Mouse (Mus musculus): ENCODE results near the gene Noc3l. TPM values are rescaled to one million over a fixed set of nuclear protein-coding genes. Genes with fewer than 3 reads are reported as not detected.
A peak's percentile ranks its signal among the peaks of the same experiment; 100 is the strongest.

Gene Noc3l
- polyA plus RNA-seq, 1 experiment from 2014 or later, result 8.3 TPM

- DNase-seq (ENCODE audit: low spot score) (no peak), ATAC-seq (replicated peaks; ENCODE audit: low FRiP score, low TSS enrichment, low read depth) (no peak)
- no peaks in the 10 kb centered on the region for H3K27me3 ChIP-seq (replicated peaks; ENCODE audit: control insufficient read depth, insufficient read depth, low read length)
- H3K9me3 ChIP-seq (ENCODE audit: control insufficient read depth, low read length), result no peaks in the 10 kb centered on the region
- H3K36me3 ChIP-seq (ENCODE audit: control insufficient read depth, insufficient read depth, low read length), result peaks cover 11% of the 10 kb centered on the region
- no peak overlapping the region for H3K27ac ChIP-seq (ENCODE audit: low read depth)
- no peaks in the 10 kb centered on the region for H3K4me1 ChIP-seq (replicated peaks; ENCODE audit: control insufficient read depth, insufficient read depth, low read length)
- no peak overlapping the region for H3K4me3 ChIP-seq (ENCODE audit: low read depth, low read length)
- H3K4me2 ChIP-seq (ENCODE audit: low read length), result no peak overlapping the region
- WGBS, result 85% methylated on average over 9 of the region's 9 CpGs
- no peak overlapping the region for H3K9ac ChIP-seq (ENCODE audit: low read length)
Measured at GRCm38 (mm10) chr19:38783542-38783941, 35.5 kb downstream of the Noc3l start.

GRCm38 (mm10) chr19:38778805-38779204, 40.2 kb downstream of the Noc3l start:
- H3K9me3 ChIP-seq (ENCODE audit: control insufficient read depth, low read length), result no peaks in the 10 kb centered on the region
- no peak overlapping the region for H3K4me2 ChIP-seq (ENCODE audit: low read length)
- H3K27ac ChIP-seq (ENCODE audit: low read depth), result no peak overlapping the region
- no peaks in the 10 kb centered on the region for H3K36me3 ChIP-seq (ENCODE audit: control insufficient read depth, insufficient read depth, low read length)
- no peak overlapping the region for H3K9ac ChIP-seq (ENCODE audit: low read length)
- no peak for DNase-seq (ENCODE audit: low spot score)
- H3K4me1 ChIP-seq (replicated peaks; ENCODE audit: control insufficient read depth, insufficient read depth, low read length), result no peaks in the 10 kb centered on the region
- H3K27me3 ChIP-seq (replicated peaks; ENCODE audit: control insufficient read depth, insufficient read depth, low read length), result no peaks in the 10 kb centered on the region
- H3K4me3 ChIP-seq (ENCODE audit: low read depth, low read length), result no peak overlapping the region
- ATAC-seq (replicated peaks; ENCODE audit: low FRiP score, low TSS enrichment, low read depth), result no peak
- WGBS, result 66% methylated on average over 2 of the region's 2 CpGs

- Histone ChIP-seq H3K27ac (ENCODE audit: low read depth) (no peak overlapping the region), H3K4me3 (ENCODE audit: low read depth, low read length) (no peak overlapping the region), H3K4me1 (replicated peaks; ENCODE audit: control insufficient read depth, insufficient read depth, low read length) (no peaks in the 10 kb centered on the region), H3K9me3 (ENCODE audit: control insufficient read depth, low read length) (no peaks in the 10 kb centered on the region), H3K27me3 (replicated peaks; ENCODE audit: control insufficient read depth, insufficient read depth, low read length) (no peaks in the 10 kb centered on the region), H3K36me3 (ENCODE audit: control insufficient read depth, insufficient read depth, low read length) (no peaks in the 10 kb centered on the region), H3K4me2 (ENCODE audit: low read length) (no peak overlapping the region), H3K9ac (ENCODE audit: low read length) (no peak overlapping the region)
- 54% methylated on average over 4 of the region's 4 CpGs for WGBS
- DNase-seq (ENCODE audit: low spot score) (peak; percentile 69), ATAC-seq (replicated peaks; ENCODE audit: low FRiP score, low TSS enrichment, low read depth) (no peak)
Measured at GRCm38 (mm10) chr19:38775548-38775947, 43.5 kb downstream of the Noc3l start.

- ATAC-seq (replicated peaks; ENCODE audit: low FRiP score, low TSS enrichment, low read depth), result no peak
- no peak overlapping the region for H3K9ac ChIP-seq (ENCODE audit: low read length)
Measured at GRCm38 (mm10) chr19:38766306-38766705, 52.7 kb downstream of the Noc3l start.

GRCm38 (mm10) chr19:38760441-38760840, 58.6 kb downstream of the Noc3l start:
- H3K36me3 ChIP-seq (ENCODE audit: control insufficient read depth, insufficient read depth, low read length), result 0 out of 2 replicates have a peak, but pooled peaks cover 2% of the 10 kb centered on the region
- 67% methylated on average over 3 of the region's 3 CpGs for WGBS
- no peaks in the 10 kb centered on the region for H3K9me3 ChIP-seq (ENCODE audit: control insufficient read depth, low read length)
- H3K9ac ChIP-seq (ENCODE audit: low read length), result no peak overlapping the region
- no peak overlapping the region for H3K4me2 ChIP-seq (ENCODE audit: low read length)
- DNase-seq (ENCODE audit: low spot score) (no peak), ATAC-seq (replicated peaks; ENCODE audit: low FRiP score, low TSS enrichment, low read depth) (no peak)
- no peaks in the 10 kb centered on the region for H3K4me1 ChIP-seq (replicated peaks; ENCODE audit: control insufficient read depth, insufficient read depth, low read length)
- no peaks in the 10 kb centered on the region for H3K27me3 ChIP-seq (replicated peaks; ENCODE audit: control insufficient read depth, insufficient read depth, low read length)
- H3K4me3 ChIP-seq (ENCODE audit: low read depth, low read length), result no peak overlapping the region
- no peak overlapping the region for H3K27ac ChIP-seq (ENCODE audit: low read depth)

More at GRCm38 (mm10) chr19:38766306-38766705, 52.7 kb downstream of the Noc3l start:
- H3K4me2 ChIP-seq (ENCODE audit: low read length), result no peak overlapping the region
- no peaks in the 10 kb centered on the region for H3K27me3 ChIP-seq (replicated peaks; ENCODE audit: control insufficient read depth, insufficient read depth, low read length)
- H3K9me3 ChIP-seq (ENCODE audit: control insufficient read depth, low read length), result no peaks in the 10 kb centered on the region
- H3K36me3 ChIP-seq (ENCODE audit: control insufficient read depth, insufficient read depth, low read length), result 0 out of 2 replicates have a peak, but pooled peaks cover 2% of the 10 kb centered on the region
- no peak overlapping the region for H3K4me3 ChIP-seq (ENCODE audit: low read depth, low read length)
- DNase-seq (ENCODE audit: low spot score), result no peak
- H3K4me1 ChIP-seq (replicated peaks; ENCODE audit: control insufficient read depth, insufficient read depth, low read length), result no peaks in the 10 kb centered on the region
- 49% methylated on average over 2 of the region's 2 CpGs for WGBS
- no peak overlapping the region for H3K27ac ChIP-seq (ENCODE audit: low read depth)

GRCm38 (mm10) chr19:38758685-38759472, 60.2 kb downstream of the Noc3l start:
- 57% methylated on average over 7 of the region's 7 CpGs for WGBS
- DNase-seq (ENCODE audit: low spot score), result no peak
- Histone ChIP-seq H3K4me2 (ENCODE audit: low read length) (no peak overlapping the region), H3K27ac (ENCODE audit: low read depth) (no peak overlapping the region), H3K9me3 (ENCODE audit: control insufficient read depth, low read length) (no peaks in the 10 kb centered on the region), H3K4me3 (ENCODE audit: low read depth, low read length) (no peak overlapping the region), H3K36me3 (ENCODE audit: control insufficient read depth, insufficient read depth, low read length) (0 out of 2 replicates have a peak, but pooled peaks cover 2% of the 10 kb centered on the region), H3K27me3 (replicated peaks; ENCODE audit: control insufficient read depth, insufficient read depth, low read length) (no peaks in the 10 kb centered on the region), H3K9ac (ENCODE audit: low read length) (no peak overlapping the region), H3K4me1 (replicated peaks; ENCODE audit: control insufficient read depth, insufficient read depth, low read length) (no peaks in the 10 kb centered on the region)
- ATAC-seq (replicated peaks; ENCODE audit: low FRiP score, low TSS enrichment, low read depth), result no peak

- Histone ChIP-seq H3K4me1 (replicated peaks; ENCODE audit: control insufficient read depth, insufficient read depth, low read length) (no peaks in the 10 kb centered on the region), H3K4me3 (ENCODE audit: low read depth, low read length) (no peak overlapping the region), H3K27me3 (replicated peaks; ENCODE audit: control insufficient read depth, insufficient read depth, low read length) (no peaks in the 10 kb centered on the region), H3K9me3 (ENCODE audit: control insufficient read depth, low read length) (no peaks in the 10 kb centered on the region), H3K4me2 (ENCODE audit: low read length) (no peak overlapping the region), H3K27ac (ENCODE audit: low read depth) (no peak overlapping the region), H3K9ac (ENCODE audit: low read length) (no peak overlapping the region), H3K36me3 (ENCODE audit: control insufficient read depth, insufficient read depth, low read length) (0 out of 2 replicates have a peak, but pooled peaks cover 2% of the 10 kb centered on the region)
- no peak for DNase-seq (ENCODE audit: low spot score)
- ATAC-seq (replicated peaks; ENCODE audit: low FRiP score, low TSS enrichment, low read depth), result no peak
- 70% methylated on average over 5 of the region's 5 CpGs for WGBS
Measured at GRCm38 (mm10) chr19:38758056-38758455, 61.0 kb downstream of the Noc3l start.

- Histone ChIP-seq H3K9ac (ENCODE audit: low read length) (no peak overlapping the region), H3K4me3 (ENCODE audit: low read depth, low read length) (no peak overlapping the region), H3K9me3 (ENCODE audit: control insufficient read depth, low read length) (no peaks in the 10 kb centered on the region), H3K27ac (ENCODE audit: low read depth) (no peak overlapping the region), H3K36me3 (ENCODE audit: control insufficient read depth, insufficient read depth, low read length) (0 out of 2 replicates have a peak, but pooled peaks cover 2% of the 10 kb centered on the region), H3K4me2 (ENCODE audit: low read length) (no peak overlapping the region), H3K4me1 (replicated peaks; ENCODE audit: control insufficient read depth, insufficient read depth, low read length) (no peaks in the 10 kb centered on the region), H3K27me3 (replicated peaks; ENCODE audit: control insufficient read depth, insufficient read depth, low read length) (no peaks in the 10 kb centered on the region)
- WGBS, result 79% methylated on average over 3 of the region's 3 CpGs
- no peak for ATAC-seq (replicated peaks; ENCODE audit: low FRiP score, low TSS enrichment, low read depth)
- no peak for DNase-seq (ENCODE audit: low spot score)
Measured at GRCm38 (mm10) chr19:38757161-38757560, 61.9 kb downstream of the Noc3l start.

- Histone ChIP-seq H3K27me3 (replicated peaks; ENCODE audit: control insufficient read depth, insufficient read depth, low read length) (no peaks in the 10 kb centered on the region), H3K36me3 (ENCODE audit: control insufficient read depth, insufficient read depth, low read length) (no peaks in the 10 kb centered on the region), H3K9me3 (ENCODE audit: control insufficient read depth, low read length) (no peaks in the 10 kb centered on the region), H3K4me3 (ENCODE audit: low read depth, low read length) (no peak overlapping the region), H3K4me2 (ENCODE audit: low read length) (no peak overlapping the region), H3K9ac (ENCODE audit: low read length) (no peak overlapping the region), H3K27ac (ENCODE audit: low read depth) (no peak overlapping the region), H3K4me1 (replicated peaks; ENCODE audit: control insufficient read depth, insufficient read depth, low read length) (no peaks in the 10 kb centered on the region; the same call in 1 of the 2 replicates)
- DNase-seq (ENCODE audit: low spot score), result no peak
- WGBS, result 42% methylated on average over 4 of the region's 4 CpGs
- no peak for ATAC-seq (replicated peaks; ENCODE audit: low FRiP score, low TSS enrichment, low read depth)
Measured at GRCm38 (mm10) chr19:38750192-38750591, 68.8 kb downstream of the Noc3l start.
